Mouse (Mus musculus) brown adipose tissue, adult 24 weeks (tissue): ENCODE data around the gene Gstm4. TPM values are rescaled to one million over a fixed set of nuclear protein-coding genes. Genes with fewer than 3 reads are reported as not detected.

Experiments used
- H3K27ac ChIP-seq: fragments of 200-500 bp; replicated peaks from 2 replicates; pipeline ENCODE4 v1.5.1; 2012; ENCODE audit warnings: low read depth, mild to moderate bottlenecking, low read length
- H3K4me1 ChIP-seq: fragments of 200-500 bp; 2 replicates; pipeline ENCODE4 v1.6.1; 2012; ENCODE audit warnings: low read length, mixed read lengths; ENCODE audit not compliant: control insufficient read depth, insufficient read depth, insufficient read length
- H3K4me3 ChIP-seq: fragments of 200-500 bp; 2 replicates; pipeline ENCODE4 v1.5.1; 2012; ENCODE audit warnings: low read depth, mild to moderate bottlenecking, low read length, moderate library complexity; ENCODE audit not compliant: insufficient read depth
- polyA plus RNA-seq: library from polyadenylated mRNA; stranded (reverse); fragments of >200 nt; gene quantifications from 2 replicates; pipeline ENCODE4 v1.2.4, GENCODE M21; 2012; ENCODE audit not compliant: missing spikeins, insufficient read depth, insufficient read length

The Gstm4 gene
- 17.4 and 30.2 TPM in 2 replicates for polyA plus RNA-seq

- Histone ChIP-seq H3K4me3 (peak within 1 kb of the TSS; percentile 73), H3K27ac (peak within 1 kb of the TSS; percentile 35), H3K4me1 (no peaks in the 10 kb centered on the region)
These were observed at the start of gene Gstm4 for GRCm38 (mm10) chr3:108044394-108045140. Gene Gstm4 (minus strand): TSS chr3:108044894.

DNA sequence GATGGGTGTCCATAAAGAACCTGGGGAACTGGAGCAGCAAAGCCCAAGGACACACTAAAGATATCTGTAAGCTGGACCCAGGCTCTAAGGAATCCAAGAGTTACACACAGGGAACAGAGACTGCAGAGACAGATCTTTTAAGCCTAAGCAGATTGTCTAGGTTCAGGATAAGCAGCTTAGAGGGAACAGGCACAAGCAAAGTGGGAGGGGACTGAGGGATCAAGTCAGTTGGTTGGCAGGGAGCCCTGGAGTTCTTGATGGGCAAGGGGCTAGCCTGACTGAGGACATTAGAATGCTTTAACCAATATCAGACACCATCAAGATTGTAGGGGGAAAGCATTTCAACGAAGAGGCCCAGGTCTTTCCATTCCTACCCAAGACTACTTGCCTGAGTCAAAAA, 49.5 kb upstream of the Gstm4 start:
- no peaks in the 10 kb centered on the region for H3K4me1 ChIP-seq
- H3K4me3 ChIP-seq, result no peak overlapping the region
- no peak overlapping the region for H3K27ac ChIP-seq

DNA sequence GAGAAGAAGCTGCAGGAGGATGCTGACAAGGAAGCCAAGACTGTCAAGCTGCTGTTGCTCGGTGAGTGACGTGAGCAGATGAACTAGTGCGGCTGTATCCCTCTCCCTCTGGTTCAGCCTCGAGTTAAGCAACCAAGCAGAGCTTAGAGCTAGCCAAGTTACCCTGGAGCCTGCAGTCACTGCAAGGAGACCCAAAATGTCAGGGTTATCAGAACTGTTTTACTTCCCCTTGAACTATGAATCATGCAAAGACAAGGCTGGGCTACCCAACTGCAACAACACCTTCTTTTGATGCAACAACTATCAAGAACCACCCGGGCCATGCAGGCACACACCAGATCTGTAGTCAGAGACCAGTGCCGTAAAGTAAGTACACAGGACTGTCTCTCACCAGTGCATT, 48.6 kb upstream of the Gstm4 start:
- Histone ChIP-seq H3K27ac (no peak overlapping the region), H3K4me1 (no peaks in the 10 kb centered on the region), H3K4me3 (no peak overlapping the region)

GRCm38 (mm10) chr3:108092536-108093115, 47.9 kb upstream of the Gstm4 start, which contains the start of gene Gnat2:
Gene Gnat2 (plus strand): TSS chr3:108092789.
- no peak within 1 kb of the TSS for H3K27ac ChIP-seq
- no peaks in the 10 kb centered on the region for H3K4me1 ChIP-seq
- H3K4me3 ChIP-seq, result no peak within 1 kb of the TSS

DNA sequence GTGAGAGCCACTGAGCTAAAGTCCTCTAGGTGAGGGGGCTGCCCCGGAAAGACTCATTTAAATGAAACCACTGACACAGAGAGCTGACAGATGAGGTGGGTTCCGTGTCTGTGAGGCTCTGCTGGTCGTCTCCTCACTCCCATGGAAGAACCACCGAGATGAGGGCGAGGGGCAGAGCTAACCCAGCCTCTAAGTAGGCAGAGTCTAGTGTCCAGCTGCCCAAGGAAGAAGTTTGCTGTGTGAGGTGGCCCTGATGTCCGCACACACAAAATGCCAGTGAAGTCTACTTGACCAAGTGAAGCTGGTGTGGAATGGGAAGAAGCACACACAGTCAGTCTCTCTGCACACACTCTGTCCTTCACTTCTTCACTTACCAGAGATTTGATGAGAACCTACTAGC, 47.3 kb upstream of the Gstm4 start:
- no peaks in the 10 kb centered on the region for H3K4me1 ChIP-seq
- H3K27ac ChIP-seq, result no peak overlapping the region
- H3K4me3 ChIP-seq, result no peak overlapping the region

DNA sequence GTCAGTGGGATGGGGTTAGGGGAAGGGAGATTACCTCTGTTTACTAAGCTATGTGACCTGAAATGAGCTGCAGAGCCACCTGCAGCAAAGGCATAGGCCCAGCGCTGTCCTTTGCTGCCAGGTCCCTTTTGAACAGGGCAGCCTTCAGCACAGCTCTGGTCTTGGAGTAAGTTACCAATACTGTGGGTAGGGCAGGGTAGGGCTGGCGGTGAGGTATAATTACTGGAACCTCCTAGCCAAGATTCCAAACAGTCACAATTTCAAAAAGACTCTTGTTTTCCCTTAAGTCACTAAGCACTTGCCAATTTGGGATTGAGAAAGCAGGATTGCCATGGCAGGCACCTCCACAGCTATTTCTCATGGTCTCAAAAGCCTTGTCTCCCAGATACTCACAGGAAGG, 45.9 kb upstream of the Gstm4 start:
- Histone ChIP-seq H3K4me1 (no peaks in the 10 kb centered on the region), H3K27ac (no peak overlapping the region), H3K4me3 (no peak overlapping the region)

GRCm38 (mm10) chr3:108089916-108090315, 45.2 kb upstream of the Gstm4 start:
- no peaks in the 10 kb centered on the region for H3K4me1 ChIP-seq
- H3K27ac ChIP-seq, result no peak overlapping the region
- H3K4me3 ChIP-seq, result no peak overlapping the region

DNA sequence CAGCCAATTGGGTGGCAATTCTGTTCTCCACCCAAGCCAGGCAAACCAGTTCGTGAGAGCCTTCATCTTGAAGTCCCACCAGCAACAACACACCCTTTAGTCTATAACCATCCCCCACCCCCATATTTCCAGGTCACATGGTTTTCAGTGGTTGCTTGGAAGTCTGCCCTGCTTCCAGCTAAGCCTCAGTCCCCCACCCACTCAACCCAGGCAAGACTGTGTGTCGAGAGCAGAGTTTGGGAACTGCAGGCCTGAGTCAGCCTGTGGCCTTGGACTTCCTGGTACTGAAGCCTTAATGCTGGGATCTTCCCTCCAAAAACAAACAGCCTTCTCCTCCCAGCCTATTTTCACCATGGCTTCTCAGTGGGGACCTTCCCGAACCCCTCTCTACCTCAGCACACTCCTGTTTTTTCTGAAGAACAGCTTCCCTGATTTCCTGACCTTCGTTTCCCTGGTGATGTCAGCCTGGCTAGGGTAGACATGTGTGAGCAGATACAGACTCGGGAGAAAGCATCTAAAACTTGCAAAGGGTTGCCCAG, 44.2 kb upstream of the Gstm4 start:
- Histone ChIP-seq H3K4me3 (no peak overlapping the region), H3K27ac (no peak overlapping the region), H3K4me1 (no peaks in the 10 kb centered on the region)

- Histone ChIP-seq H3K4me3 (no peak overlapping the region), H3K27ac (no peak overlapping the region), H3K4me1 (no peaks in the 10 kb centered on the region)
These were observed 42.6 kb upstream of the Gstm4 start for GRCm38 (mm10) chr3:108087329-108087728.

DNA sequence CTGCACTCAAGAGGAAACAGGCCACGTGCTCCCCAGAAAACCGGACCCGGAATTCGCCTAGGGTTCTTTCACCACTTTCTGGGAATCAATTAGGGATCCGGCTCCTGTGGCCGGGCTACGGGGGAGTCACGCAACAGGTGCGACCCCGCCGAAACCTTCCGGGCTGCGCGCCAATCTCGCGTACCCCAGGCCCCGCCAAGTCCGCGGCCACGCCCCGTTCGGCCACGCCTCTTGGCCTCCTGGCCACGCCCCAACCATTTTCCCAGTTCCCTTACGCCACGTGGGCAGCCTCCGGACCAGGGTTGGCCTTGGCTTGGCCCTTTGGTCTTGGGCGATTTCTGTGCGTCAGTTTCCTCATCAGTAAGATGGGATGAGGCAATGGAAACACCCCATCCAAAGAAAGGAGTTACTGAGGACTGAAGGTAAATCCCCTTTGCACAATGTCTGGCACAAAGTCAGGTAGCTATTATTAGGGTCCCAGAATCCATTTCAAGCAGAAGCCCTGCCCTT, 41.8 kb upstream of the Gstm4 start, which contains the start of gene Ampd2:
TSS of gene Ampd2 (minus strand) at position 182 of the 510 bp plus-strand sequence.
- Histone ChIP-seq H3K4me1 (no peaks in the 10 kb centered on the region), H3K4me3 (peak within 1 kb of the TSS; percentile 66), H3K27ac (peak within 1 kb of the TSS; percentile 87)

- peak overlapping the region; percentile 66 for H3K4me3 ChIP-seq
- H3K27ac ChIP-seq, result peak overlapping the region; percentile 87
- H3K4me1 ChIP-seq, result no peaks in the 10 kb centered on the region
These were observed 41.2 kb upstream of the Gstm4 start for GRCm38 (mm10) chr3:108085721-108086469.

- Histone ChIP-seq H3K4me1 (no peaks in the 10 kb centered on the region; the same call in 1 of the 2 replicates), H3K27ac (peak overlapping the region; percentile 87), H3K4me3 (peak overlapping the region; percentile 66)
These were observed 40.6 kb upstream of the Gstm4 start for GRCm38 (mm10) chr3:108085281-108085720.

- Histone ChIP-seq H3K27ac (no peak overlapping the region), H3K4me3 (peak overlapping the region; percentile 66), H3K4me1 (no peaks in the 10 kb centered on the region; the same call in 1 of the 2 replicates)
These were observed 40.1 kb upstream of the Gstm4 start for GRCm38 (mm10) chr3:108084767-108085270.

- no peaks in the 10 kb centered on the region; the same call in 1 of the 2 replicates for H3K4me1 ChIP-seq
- H3K4me3 ChIP-seq, result peak overlapping the region; percentile 12; the same call in 1 of the 2 replicates
- H3K27ac ChIP-seq, result no peak overlapping the region
These were observed 39.3 kb upstream of the Gstm4 start for GRCm38 (mm10) chr3:108083904-108084407.
